Mouse (Mus musculus) adrenal gland, postnatal 25 days (tissue): ENCODE results near the gene Dnajb9. TPM values are rescaled to one million over a fixed set of nuclear protein-coding genes. Genes with fewer than 3 reads are reported as not detected.

Source experiments
- microRNA-seq, 2 experiments: library from miRNA; unstranded; fragments of <30 nt; microRNA quantifications; one replicate each; pipeline ENCODE4 v1.2.0; 2021
- total RNA-seq: library from RNA; stranded (reverse); gene quantifications from 2 replicates; pipeline ENCODE4 v1.2.3, GENCODE M21; 2021

The Dnajb9 gene
- total RNA-seq, 1 experiment from 2014 or later = 37.0 TPM

Small RNAs within 50 kb of the gene (microRNA-seq; reads per million reads assigned to microRNA genes)
- gene Mir5627 = 0 to 0.34 reads per million in 2 experiments

Other genes with a start within 250 kb of the Dnajb9 start
- gene Pnpla8, start 11.0 kb upstream of the Dnajb9 start, total RNA-seq = 120 and 127 TPM in 2 replicates
- gene Nrcam, start 118.6 kb upstream of the Dnajb9 start, total RNA-seq = 2.3 and 3.2 TPM in 2 replicates